In genomic region chr12:3759419-3759818, GRCm38 (mm10) we compare ENCODE assay signal across 8 mouse cellular contexts. TPM values are rescaled to one million over a fixed set of nuclear protein-coding genes. Genes with fewer than 3 reads are reported as not detected.
DNase-seq lines count a peak whose midpoint lies in the region; ATAC-seq and TF ChIP-seq lines count a peak whose summit lies in the region.

No protein-coding gene starts in this region.

- peak in 1 of 2 experiments; percentile 82; a peak in 2 of 4 replicates for TF ChIP-seq CTCF in CH12.LX (conservative IDR thresholded peaks at IDR 0.05 in 1 of 2, IDR thresholded peaks at IDR 0.05 in 1 of 2; ENCODE audit: low read depth in 2 of 2, low read length in 2 of 2)
- TF ChIP-seq CTCF in lung, postnatal 0 days (IDR thresholded peaks at IDR 0.05), result peak; percentile 77

- 0 out of 2 replicates have a peak, but pooled peaks have one; percentile 28 for TF ChIP-seq POLR2A in CH12.LX (IDR thresholded peaks at IDR 0.05; ENCODE audit: low read depth, low read length)

- H3K4me1 ChIP-seq in CH12.LX (ENCODE audit: control insufficient read depth in 1 of 2, insufficient read depth in 2 of 2), result peaks cover 12 to 37% of the 10 kb centered on the region in 2 experiments
- peaks cover 6% of the 10 kb centered on the region; the same call in 1 of the 2 replicates for H3K4me1 ChIP-seq in embryonic facial prominence, embryonic 13.5 days
- H3K4me1 ChIP-seq in lung, postnatal 0 days (ENCODE audit: insufficient read depth, low read depth, low read length), result no peaks in the 10 kb centered on the region

- ATAC-seq in embryonic facial prominence, embryonic 13.5 days (ENCODE audit: insufficient number of reproducible peaks, insufficient read depth, low FRiP score, low TSS enrichment, low read depth), result no peak
- peak; percentile 90 for ATAC-seq in lung, postnatal 0 days

- no peaks in the 10 kb centered on the region for H3K9me3 ChIP-seq in CH12.LX (replicated peaks; ENCODE audit: low read length)
- no peaks in the 10 kb centered on the region for H3K9me3 ChIP-seq in embryonic facial prominence, embryonic 13.5 days
- no peaks in the 10 kb centered on the region for H3K9me3 ChIP-seq in lung, postnatal 0 days (ENCODE audit: low read length)

- in situ Hi-C loops in CH12.LX (cut with MboI; ENCODE audit: low pct_ligation_motif_present, low pct_unique_long_range_greater_than_20kb, low sequenced_read_pairs), result no loop called here

- dilution Hi-C loops in CH12.LX (cut with MboI; ENCODE audit: extremely low pct_ligation_motif_present, extremely low pct_unique_long_range_greater_than_20kb, low sequenced_read_pairs), result no loop called here

- H3K79me2 ChIP-seq in CH12.LX (replicated peaks; ENCODE audit: control insufficient read depth, extremely low read depth, insufficient read depth, poor library complexity, severe bottlenecking), result no peaks in the 10 kb centered on the region

- peak; percentile 86 for DNase-seq in 416B (ENCODE audit: low read depth)
- peak; percentile 83 for DNase-seq in CH12.LX (ENCODE audit: extremely low read depth)
- peak; percentile 63 for DNase-seq in kidney, adult 18-20 months
- peak; percentile 93 for DNase-seq in lung, postnatal 0 days (ENCODE audit: low spot score)
- DNase-seq in thymus, postnatal 0 days (ENCODE audit: low spot score), result peak; percentile 48
- no peak for DNase-seq in frontal cortex, postnatal 36 days (ENCODE audit: low spot score in 2 of 2)
- DNase-seq in right cerebral cortex, adult 2 months (ENCODE audit: low spot score in 2 of 2), result no peak

- no peak overlapping the region for H3K4me3 ChIP-seq in CH12.LX (replicated peaks in 1 of 3; ENCODE audit: low read depth in 2 of 3, low read length in 2 of 3, poor library complexity in 1 of 3)
- no peak overlapping the region for H3K4me3 ChIP-seq in embryonic facial prominence, embryonic 13.5 days
- H3K4me3 ChIP-seq in lung, postnatal 0 days (ENCODE audit: low read depth, low read length), result no peak overlapping the region

- H3K27me3 ChIP-seq in CH12.LX (replicated peaks), result no peaks in the 10 kb centered on the region
- H3K27me3 ChIP-seq in embryonic facial prominence, embryonic 13.5 days, result no peaks in the 10 kb centered on the region
- no peaks in the 10 kb centered on the region for H3K27me3 ChIP-seq in lung, postnatal 0 days (replicated peaks; ENCODE audit: insufficient read depth, low read length)

- no peak overlapping the region for H3K27ac ChIP-seq in CH12.LX (ENCODE audit: insufficient read depth, low read depth)
- peak overlapping the region; percentile 55; the same call in 1 of the 2 replicates for H3K27ac ChIP-seq in embryonic facial prominence, embryonic 13.5 days
- 0 out of 2 replicates have a peak overlapping the region, but pooled peaks have one; percentile 0 for H3K27ac ChIP-seq in lung, postnatal 0 days (ENCODE audit: low read length)

- peak overlapping the region; percentile 71 for H3K9ac ChIP-seq in CH12.LX (ENCODE audit: insufficient read depth, low read depth)
- no peak overlapping the region for H3K9ac ChIP-seq in embryonic facial prominence, embryonic 13.5 days
- no peak overlapping the region for H3K9ac ChIP-seq in lung, postnatal 0 days (replicated peaks; ENCODE audit: low read depth)

- H3K36me3 ChIP-seq in CH12.LX (replicated peaks in 1 of 2; ENCODE audit: control insufficient read depth in 1 of 2, insufficient read depth in 1 of 2, low read length in 1 of 2), result no peaks in the 10 kb centered on the region
- H3K36me3 ChIP-seq in embryonic facial prominence, embryonic 13.5 days, result peaks cover 5% of the 10 kb centered on the region
- no peaks in the 10 kb centered on the region; the same call in 1 of the 2 replicates for H3K36me3 ChIP-seq in lung, postnatal 0 days (ENCODE audit: insufficient read depth, low read length)

- H3K4me2 ChIP-seq in CH12.LX (ENCODE audit: insufficient read depth, low read depth, poor library complexity, severe bottlenecking), result peak overlapping the region; percentile 19; the same call in 1 of the 2 replicates
- no peak overlapping the region for H3K4me2 ChIP-seq in embryonic facial prominence, embryonic 13.5 days
- no peak overlapping the region for H3K4me2 ChIP-seq in lung, postnatal 0 days (replicated peaks; ENCODE audit: low read depth, low read length)

- 46% methylated on average over 4 of the region's 4 CpGs for WGBS in embryonic facial prominence, embryonic 13.5 days
- WGBS in lung, postnatal 0 days, result 6% methylated on average over 4 of the region's 4 CpGs

- TF ChIP-seq RAD21 in CH12.LX (IDR thresholded peaks at IDR 0.05; ENCODE audit: low read depth, low read length), result peak; percentile 64

- TF ChIP-seq EP300 in CH12.LX (IDR thresholded peaks at IDR 0.05; ENCODE audit: low read length), result peak; percentile 72; the same call in 1 of the 2 replicates
- TF ChIP-seq EP300 in lung, postnatal 0 days (IDR thresholded peaks at IDR 0.05), result no peak

TF ChIP-seq in CH12.LX, 34 proteins besides CTCF, POLR2A, EP300 and RAD21:
- TF ChIP-seq TCF12 (IDR thresholded peaks at IDR 0.05; ENCODE audit: low read depth, low read length) (peak; percentile 69), BHLHE40 (IDR thresholded peaks at IDR 0.05; ENCODE audit: low read depth, low read length) (peak; percentile 55), SMC3 (IDR thresholded peaks at IDR 0.05; ENCODE audit: low read depth, low read length) (peak; percentile 87), MXI1 (IDR thresholded peaks at IDR 0.05; ENCODE audit: low read depth, low read length) (peak; percentile 48; the same call in 1 of the 2 replicates), MAX (IDR thresholded peaks at IDR 0.05; ENCODE audit: low read length) (0 out of 2 replicates have a peak, but pooled peaks have one; percentile 42), JUN (IDR thresholded peaks at IDR 0.05; ENCODE audit: insufficient read depth, low read depth, low read length) (0 out of 2 replicates have a peak, but pooled peaks have one; percentile 1), NELFE (IDR thresholded peaks at IDR 0.05; ENCODE audit: low read depth, low read length) (peak; percentile 23; the same call in 1 of the 2 replicates), ELF1 (IDR thresholded peaks at IDR 0.05; ENCODE audit: low read depth, low read length) (peak; percentile 82), RCOR1 (conservative IDR thresholded peaks at IDR 0.05; ENCODE audit: low read depth, low read length) (no peak; the same call in 1 of the 2 replicates), IRF4 (IDR thresholded peaks at IDR 0.05; ENCODE audit: low read depth, low read length) (peak; percentile 93), ZC3H11A (IDR thresholded peaks at IDR 0.05; ENCODE audit: low read depth, low read length) (peak; percentile 54), JUND (conservative IDR thresholded peaks at IDR 0.05; ENCODE audit: low read depth, low read length) (no peak), CHD1 (IDR thresholded peaks at IDR 0.05; ENCODE audit: low read depth, low read length) (no peak), TBP (conservative IDR thresholded peaks at IDR 0.05; ENCODE audit: low read depth, low read length) (0 out of 2 replicates have a peak, but pooled peaks have one; percentile 35), SIN3A (IDR thresholded peaks at IDR 0.05; ENCODE audit: low read length) (peak; percentile 85), MYC (IDR thresholded peaks at IDR 0.05; ENCODE audit: low read depth, low read length) (0 out of 2 replicates have a peak, but pooled peaks have one; percentile 43), ETS1 (conservative IDR thresholded peaks at IDR 0.05; ENCODE audit: low read depth, low read length) (peak; percentile 98), GABPA (IDR thresholded peaks at IDR 0.05; ENCODE audit: insufficient replicate concordance, low read depth, low read length) (no peak), UBTF (IDR thresholded peaks at IDR 0.05; ENCODE audit: low read depth, low read length) (no peak), CHD2 (IDR thresholded peaks at IDR 0.05; ENCODE audit: low read length) (0 out of 2 replicates have a peak, but pooled peaks have one; percentile 22), MEF2A (IDR thresholded peaks at IDR 0.05; ENCODE audit: borderline replicate concordance, low read depth, low read length) (peak; percentile 87), ZKSCAN1 (IDR thresholded peaks at IDR 0.05; ENCODE audit: borderline replicate concordance, low read depth, low read length) (no peak), HCFC1 (IDR thresholded peaks at IDR 0.05; ENCODE audit: low read depth, low read length) (peak; percentile 75), MAZ (IDR thresholded peaks at IDR 0.05; ENCODE audit: low read depth, low read length) (0 out of 2 replicates have a peak, but pooled peaks have one; percentile 37)
TF ChIP-seq in CH12.LX: peak in this region for 18.

RNA-seq across cellular contexts. Expression of gene Dnmt3a, which starts 46.4 kb away (rescaled TPM):
- total RNA-seq in CH12.LX (2012; rRNA removed) (21.2 and 23.4 TPM in 2 replicates), CH12.LX (2014; rRNA removed) (15.4 and 15.5 TPM in 2 replicates)
- polyA plus RNA-seq in CH12.LX (2012; ENCODE audit: insufficient read length, low read depth), result 61.5 TPM in 2 replicates
- polyA plus RNA-seq in embryonic facial prominence, embryonic 13.5 days (2015; fragmentation: Nextera tagmentation; extraction: Ambion mirVana), result 168 and 180 TPM in 2 replicates
- 60.3 and 74.8 TPM in 2 replicates for polyA plus RNA-seq in lung, postnatal 0 days (2015; fragmentation: Nextera tagmentation; extraction: Ambion mirVana)
- 86.5 and 86.6 TPM in 2 replicates for polyA plus RNA-seq in thymus, postnatal 0 days (2015; fragmentation: Nextera tagmentation; extraction: Ambion mirVana)

Comparison
In these comparisons a context has a peak if more than half of its experiments do, and no peak if none do; other contexts are left out.
1. DNase-seq: peak in 416B (single experiment), CH12.LX (single experiment), kidney, adult 18-20 months (single experiment), lung, postnatal 0 days (single experiment) and thymus, postnatal 0 days (single experiment); none in frontal cortex, postnatal 36 days (0 of 2) and right cerebral cortex, adult 2 months (0 of 2).